Mouse (Mus musculus) intestine, embryonic 15.5 days (tissue): Measurements from ENCODE around the gene Hexim1. TPM values are rescaled to one million over a fixed set of nuclear protein-coding genes. Genes with fewer than 3 reads are reported as not detected.

Experiments
- polyA plus RNA-seq: library from polyadenylated mRNA; unstranded; fragments of >200 nt; fragmentation: Nextera tagmentation; extraction: Ambion mirVana; gene quantifications from 2 replicates; pipeline ENCODE4 v1.2.1, GENCODE M21; 2015

Gene Hexim1
- polyA plus RNA-seq, 1 experiment from 2014 or later, result 4.1 TPM

Other genes with a start within 250 kb of the Hexim1 start
- gene Eftud2, start 235.2 kb upstream of the Hexim1 start, polyA plus RNA-seq, result 155 and 156 TPM in 2 replicates
- 0.45 and 0.78 TPM in 2 replicates for gene Ccdc103, start 235.0 kb upstream of the Hexim1 start, polyA plus RNA-seq
- not detected in 2 replicates for gene Fam187a, start 231.1 kb upstream of the Hexim1 start, polyA plus RNA-seq
- gene Gfap, start 215.3 kb upstream of the Hexim1 start, polyA plus RNA-seq, result 0.20 and 0.36 TPM in 2 replicates
- 8.7 and 8.9 TPM in 2 replicates for gene Kif18b, start 191.1 kb upstream of the Hexim1 start, polyA plus RNA-seq
- gene C1ql1, start 169.5 kb upstream of the Hexim1 start, polyA plus RNA-seq, result 4.2 and 4.4 TPM in 2 replicates
- 60.0 and 66.6 TPM in 2 replicates for gene Nmt1, start 88.0 kb upstream of the Hexim1 start, polyA plus RNA-seq
- gene Dcakd, start 87.9 kb upstream of the Hexim1 start, polyA plus RNA-seq, result 101 and 105 TPM in 2 replicates
- gene Plcd3, start 14.6 kb upstream of the Hexim1 start, polyA plus RNA-seq, result 1.8 and 2.0 TPM in 2 replicates
- 17.4 and 22.0 TPM in 2 replicates for gene Acbd4, start 14.5 kb upstream of the Hexim1 start, polyA plus RNA-seq
- gene Hexim2, start 16.2 kb downstream of the Hexim1 start, polyA plus RNA-seq, result 7.9 and 8.8 TPM in 2 replicates
- gene Fmnl1, start 54.9 kb downstream of the Hexim1 start, polyA plus RNA-seq, result 2.0 and 2.2 TPM in 2 replicates
- 0.73 and 1.0 TPM in 2 replicates for gene 1700023F06Rik, start 92.3 kb downstream of the Hexim1 start, polyA plus RNA-seq
- gene Spata32, start 102.2 kb downstream of the Hexim1 start, polyA plus RNA-seq, result not detected in 2 replicates
- 2.9 and 3.6 TPM in 2 replicates for gene Map3k14, start 151.2 kb downstream of the Hexim1 start, polyA plus RNA-seq
- gene Arhgap27, start 247.5 kb downstream of the Hexim1 start, polyA plus RNA-seq, result 33.0 and 36.2 TPM in 2 replicates